Mouse (Mus musculus) bone marrow macrophage, adult 2 months (primary cell): ENCODE measurements around the gene Pcca. TPM values are rescaled to one million over a fixed set of nuclear protein-coding genes. Genes with fewer than 3 reads are reported as not detected.
A peak's percentile ranks its signal among the peaks of the same experiment; 100 is the strongest.

Source experiments
- H3K27ac ChIP-seq: 2 replicates; pipeline ENCODE4 v1.5.1; 2012; ENCODE audit warnings: low read depth, low read length; ENCODE audit not compliant: insufficient read depth
- H3K4me1 ChIP-seq: 2 replicates; pipeline ENCODE4 v1.6.1; 2012; ENCODE audit warnings: low read length; ENCODE audit not compliant: control insufficient read depth, insufficient read depth
- H3K4me3 ChIP-seq: 2 replicates; pipeline ENCODE4 v1.5.1; 2012; ENCODE audit warnings: mild to moderate bottlenecking, low read length, moderate library complexity; ENCODE audit not compliant: insufficient read depth
- CTCF ChIP-seq: IDR thresholded peaks from 2 replicates; pipeline ENCODE4 v1.5.1; 2012; ENCODE audit warnings: low read depth, mild to moderate bottlenecking, low read length, moderate library complexity
- POLR2A ChIP-seq: IDR thresholded peaks from 2 replicates; pipeline ENCODE4 v1.6.1; 2012; ENCODE audit warnings: mild to moderate bottlenecking, low read depth, low read length, borderline replicate concordance
- polyA plus RNA-seq: library from polyadenylated mRNA; stranded (reverse); fragments of >200 nt; gene quantifications from 2 replicates; pipeline ENCODE4 v1.2.4, GENCODE M21; 2012; ENCODE audit not compliant: missing spikeins, insufficient read depth, insufficient read length

Gene Pcca
- polyA plus RNA-seq, 1 experiment = 26.3 TPM

DNA sequence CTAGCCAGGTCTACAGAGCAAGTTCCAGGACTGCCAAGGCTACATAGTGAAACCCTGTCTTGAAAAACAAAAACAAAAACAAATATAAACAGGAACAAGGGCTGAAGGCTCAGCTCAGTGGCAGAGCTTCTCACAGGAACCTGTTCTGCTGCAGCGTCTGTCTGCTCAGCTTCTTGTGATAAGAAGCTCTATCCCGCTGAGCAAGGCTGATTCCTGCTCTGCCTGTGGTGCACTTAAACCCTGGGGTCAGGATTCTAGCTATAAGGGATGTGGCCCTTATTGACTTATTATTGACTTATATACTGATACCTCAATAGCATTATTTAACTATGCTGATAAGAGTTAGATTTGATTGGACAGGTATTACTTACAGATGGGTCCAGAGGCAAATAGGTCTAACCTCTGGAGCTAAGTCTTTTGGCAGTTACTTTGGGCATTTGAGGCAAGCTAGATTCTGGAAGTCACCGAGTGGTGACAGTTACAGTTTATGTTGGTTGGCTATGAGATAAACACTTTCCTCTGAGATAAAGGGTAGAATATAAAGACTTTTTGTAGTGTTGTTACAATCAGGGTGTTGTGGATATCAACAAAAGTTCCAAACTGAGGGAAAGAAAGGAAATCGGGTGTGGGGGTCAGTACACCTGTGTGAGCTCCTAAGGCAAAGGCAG, 331.5 kb downstream of the Pcca start:
- H3K4me3 ChIP-seq = no peak overlapping the region
- H3K4me1 ChIP-seq = no peaks in the 10 kb centered on the region
- H3K27ac ChIP-seq = no peak overlapping the region
- TF ChIP-seq POLR2A = no peak
- TF ChIP-seq CTCF = no peak

DNA sequence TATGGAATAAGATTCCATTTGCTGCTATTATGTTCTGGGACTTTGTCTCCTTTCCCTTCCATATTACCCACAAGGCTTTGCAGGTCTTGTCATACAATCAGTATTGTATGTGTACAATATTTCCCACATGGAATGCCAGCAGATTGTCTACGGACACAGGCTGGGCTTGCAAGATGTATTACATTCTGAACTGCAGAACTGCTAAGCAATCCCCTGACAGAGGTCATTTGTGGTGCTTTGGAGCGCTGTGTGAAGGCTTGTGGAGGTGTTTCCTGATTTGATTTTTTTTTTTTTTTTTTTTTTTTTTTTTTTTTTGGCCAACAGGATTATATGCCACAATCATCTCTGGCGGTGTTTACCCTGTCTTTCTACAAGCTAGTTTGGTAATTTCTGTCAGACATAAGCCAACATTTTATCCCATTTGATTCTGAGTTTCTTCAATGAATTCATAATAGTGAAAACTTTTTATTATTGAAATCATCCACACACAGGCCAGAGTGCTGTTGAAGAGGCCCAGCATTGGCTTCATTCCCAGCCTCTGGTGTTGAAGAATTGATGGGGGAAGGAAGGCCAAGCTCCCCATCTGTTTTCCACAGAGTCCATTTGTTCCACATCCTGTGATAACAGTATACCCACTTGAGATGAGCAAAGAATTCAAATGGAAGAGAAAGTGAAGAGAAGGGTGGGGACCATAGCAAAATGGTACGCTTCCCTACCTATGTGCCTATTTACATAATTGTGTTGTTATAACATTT, 333.6 kb downstream of the Pcca start:
- TF ChIP-seq CTCF (no peak), POLR2A (no peak)
- Histone ChIP-seq H3K4me1 (no peaks in the 10 kb centered on the region), H3K4me3 (no peak overlapping the region), H3K27ac (no peak overlapping the region)

DNA sequence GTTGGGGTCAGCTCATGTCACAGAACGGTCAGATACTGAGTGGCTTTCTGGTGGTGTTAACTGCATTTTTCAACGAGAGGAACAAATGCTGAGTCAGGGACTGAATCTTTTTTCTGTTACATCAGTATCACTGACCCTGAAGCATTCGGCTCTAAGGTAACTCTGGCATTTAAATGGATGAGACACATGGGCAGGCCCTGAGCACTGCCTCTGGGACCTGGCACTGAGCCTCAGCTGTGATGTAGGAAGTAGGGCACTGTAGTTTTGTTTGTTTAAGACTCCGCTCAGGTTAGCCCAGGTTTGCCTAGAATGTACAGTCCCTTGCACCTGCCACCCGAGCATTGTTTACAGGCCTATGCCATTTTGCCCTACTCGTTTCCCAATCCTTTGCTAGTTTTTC, 335.7 kb downstream of the Pcca start:
- H3K4me1 ChIP-seq = no peaks in the 10 kb centered on the region
- no peak overlapping the region for H3K4me3 ChIP-seq
- no peak for TF ChIP-seq CTCF
- TF ChIP-seq POLR2A = no peak
- no peak overlapping the region for H3K27ac ChIP-seq

DNA sequence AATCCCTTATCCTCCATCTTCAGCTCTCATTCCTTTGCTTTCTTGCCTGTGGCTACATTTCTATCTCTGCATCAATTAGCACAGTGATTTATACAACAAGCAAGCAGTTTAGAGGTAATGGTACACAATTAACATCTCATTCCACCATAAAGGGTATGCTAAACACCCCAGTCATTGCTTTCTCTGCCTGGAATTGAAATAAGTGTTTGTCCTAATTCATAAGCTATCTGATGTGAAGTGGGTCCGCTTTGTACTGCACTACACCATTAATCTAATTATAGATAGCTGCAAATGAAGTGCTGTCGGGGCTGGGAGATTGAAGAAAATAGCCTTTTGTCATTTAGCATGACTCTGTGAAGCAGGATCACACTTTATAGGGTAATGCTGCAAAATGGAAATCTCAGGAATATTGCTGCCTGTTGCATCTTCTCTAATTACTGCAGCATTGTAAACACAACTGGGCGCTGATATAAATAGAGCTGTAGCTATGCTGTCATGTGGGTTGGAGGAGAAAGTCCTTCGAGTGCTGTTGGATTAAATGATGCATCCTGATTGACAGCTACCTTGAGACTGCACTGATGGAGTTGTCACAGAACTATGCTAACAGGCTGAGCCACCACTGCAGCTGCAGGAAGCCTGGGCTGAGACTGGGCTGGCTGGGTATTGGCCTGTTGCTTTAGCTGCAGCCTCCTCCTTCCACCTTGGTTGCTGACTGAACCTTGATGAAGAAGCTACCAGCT, 337.9 kb downstream of the Pcca start:
- no peak for TF ChIP-seq CTCF
- TF ChIP-seq POLR2A = no peak
- H3K4me1 ChIP-seq = no peaks in the 10 kb centered on the region
- H3K27ac ChIP-seq = no peak overlapping the region
- H3K4me3 ChIP-seq = no peak overlapping the region

DNA sequence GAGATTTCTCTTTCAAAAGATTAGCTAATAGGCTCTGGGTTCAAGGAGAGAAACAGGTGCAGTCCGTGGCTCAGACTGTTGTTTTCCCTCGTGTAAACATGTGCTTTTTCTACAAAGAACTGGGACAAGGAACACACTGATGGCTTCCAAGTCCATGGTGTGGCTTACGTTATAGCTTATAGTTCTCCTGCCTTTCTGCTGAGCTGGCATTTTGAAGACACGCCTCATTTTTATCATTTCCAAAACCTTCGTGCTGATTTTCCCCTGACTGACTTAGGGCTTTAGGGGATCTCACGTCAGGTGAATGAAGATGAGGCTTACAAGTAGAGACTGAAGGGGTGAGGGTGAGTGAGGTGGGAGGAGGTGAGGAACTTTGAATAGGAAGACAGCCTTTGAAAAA, 338.5 kb downstream of the Pcca start:
- no peak overlapping the region for H3K27ac ChIP-seq
- TF ChIP-seq CTCF (no peak), POLR2A (no peak)
- no peaks in the 10 kb centered on the region for H3K4me1 ChIP-seq
- no peak overlapping the region for H3K4me3 ChIP-seq

DNA sequence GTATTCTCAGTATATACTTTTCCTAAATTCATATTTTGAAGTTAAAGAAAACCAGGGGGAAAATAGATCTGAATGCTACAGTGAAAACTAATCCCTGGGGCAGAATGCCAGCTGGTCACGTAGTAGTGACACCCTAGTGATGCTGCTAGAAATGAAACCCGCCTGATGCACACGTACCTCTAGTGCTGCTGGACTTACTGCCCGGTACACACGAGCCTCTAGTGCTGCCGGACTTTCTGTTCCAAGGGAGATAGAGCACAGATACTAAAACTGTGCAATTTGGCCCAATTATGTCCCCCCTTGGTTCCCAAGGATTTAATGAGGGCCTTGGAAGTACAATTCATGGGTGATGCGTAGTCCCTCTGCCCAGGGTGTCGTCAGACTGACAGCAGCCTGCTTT, 340.9 kb downstream of the Pcca start:
- H3K4me3 ChIP-seq = no peak overlapping the region
- no peak for TF ChIP-seq POLR2A
- TF ChIP-seq CTCF = no peak

DNA sequence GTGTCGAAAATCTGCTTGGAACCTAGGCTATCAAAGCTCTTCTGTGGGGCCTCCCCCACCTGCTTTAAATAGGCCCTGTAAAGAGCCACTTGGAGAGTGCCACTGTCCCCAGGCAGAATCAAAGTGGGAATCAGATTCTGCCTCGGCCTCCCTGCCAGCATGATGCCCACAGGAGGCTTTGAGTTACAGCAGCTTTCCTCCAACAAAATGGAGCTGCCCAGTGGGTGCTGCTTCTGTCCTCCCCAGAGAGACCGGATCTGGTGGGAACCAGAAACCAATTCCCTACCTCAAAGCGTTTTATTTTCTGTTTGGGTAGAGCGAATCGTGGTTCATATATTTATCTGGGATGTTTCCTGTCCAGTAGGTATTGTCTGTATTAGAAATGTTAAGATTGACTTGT, 341.5 kb downstream of the Pcca start:
- H3K4me3 ChIP-seq = no peak overlapping the region

More for the DNA sequence above, 340.9 kb downstream of the Pcca start:
- Histone ChIP-seq H3K27ac (no peak overlapping the region), H3K4me1 (no peaks in the 10 kb centered on the region)

DNA sequence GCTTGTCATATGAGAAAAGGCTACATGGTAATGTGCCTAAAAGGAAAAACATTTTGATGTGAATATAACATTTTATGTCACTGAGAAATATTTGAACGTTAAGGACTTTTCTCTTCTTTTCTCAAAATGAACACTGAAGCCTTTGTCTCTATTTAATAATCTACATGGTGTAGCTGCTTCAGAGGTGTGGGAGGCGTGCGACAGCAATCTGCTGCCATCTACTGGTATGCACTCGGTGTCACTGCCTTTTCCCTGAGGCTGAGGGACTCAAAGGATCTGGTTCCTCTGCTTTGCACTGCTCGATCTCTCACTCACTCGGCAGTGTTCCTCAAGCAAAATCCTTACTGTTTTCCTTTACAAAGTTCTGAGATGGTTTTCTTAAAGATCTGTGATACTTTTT, 342.0 kb downstream of the Pcca start:
- H3K4me1 ChIP-seq = no peaks in the 10 kb centered on the region
- H3K27ac ChIP-seq = no peak overlapping the region
- H3K4me3 ChIP-seq = no peak overlapping the region
- TF ChIP-seq POLR2A (no peak), CTCF (peak; percentile 93)

More for the DNA sequence above, 341.5 kb downstream of the Pcca start:
- H3K27ac ChIP-seq = no peak overlapping the region
- no peaks in the 10 kb centered on the region for H3K4me1 ChIP-seq
- TF ChIP-seq POLR2A = no peak
- no peak for TF ChIP-seq CTCF

DNA sequence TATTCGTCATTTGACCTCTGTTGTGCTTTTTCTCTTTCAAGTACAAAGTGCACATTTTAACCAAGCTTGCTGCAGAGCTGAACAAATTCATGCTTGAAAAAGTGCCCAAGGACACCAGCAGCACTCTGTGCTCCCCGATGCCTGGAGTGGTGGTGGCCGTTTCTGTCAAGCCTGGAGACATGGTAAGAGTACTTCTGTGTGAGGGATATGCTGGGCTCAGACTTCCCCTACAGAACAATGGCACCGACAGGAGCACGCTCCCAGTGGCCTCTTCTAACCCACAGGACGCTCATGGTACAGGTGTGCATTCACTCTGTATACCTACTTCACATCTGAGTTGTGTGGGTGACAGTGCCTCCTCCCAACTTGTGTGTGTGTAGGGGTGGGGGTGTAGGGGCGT, 342.6 kb downstream of the Pcca start:
- Histone ChIP-seq H3K27ac (no peak overlapping the region), H3K4me3 (no peak overlapping the region), H3K4me1 (no peaks in the 10 kb centered on the region)
- TF ChIP-seq POLR2A (no peak), CTCF (no peak)

DNA sequence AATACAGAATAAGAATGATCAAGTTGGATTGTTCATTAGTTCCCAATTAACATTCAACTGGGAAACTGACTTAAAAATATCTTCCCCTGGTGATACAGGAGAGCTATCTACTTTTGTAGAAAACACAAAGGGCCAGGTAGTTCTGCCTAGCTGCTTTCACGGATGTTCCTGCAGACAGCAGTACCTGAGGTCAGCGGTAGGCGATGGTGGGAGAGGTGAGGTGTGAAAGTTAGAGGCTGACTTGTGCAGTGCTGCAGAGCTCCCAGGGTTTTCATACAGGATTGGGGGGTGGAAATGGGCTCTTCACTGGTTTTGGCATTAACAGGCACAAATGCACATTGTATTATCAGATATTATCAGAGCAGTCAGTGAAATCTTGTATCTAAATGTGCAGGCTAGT, 343.7 kb downstream of the Pcca start:
- Histone ChIP-seq H3K4me1 (no peaks in the 10 kb centered on the region), H3K4me3 (no peak overlapping the region), H3K27ac (no peak overlapping the region)
- no peak for TF ChIP-seq POLR2A
- TF ChIP-seq CTCF = no peak
